Mouse (Mus musculus) gastrocnemius, adult 18-20 months (tissue): ENCODE results near the gene Rpl14. TPM values are rescaled to one million over a fixed set of nuclear protein-coding genes. Genes with fewer than 3 reads are reported as not detected.

Source experiments
- DNase-seq: peaks from one replicate; pipeline ENCODE4 v3.0.0; 2021; ENCODE audit warnings: low spot score
- total RNA-seq, 2 experiments: library from RNA; stranded (reverse); gene quantifications; 2 replicates each; pipeline ENCODE4 v1.2.3; 2021

The Rpl14 gene
- total RNA-seq, 2 experiments from 2014 or later: 308 to 335 TPM

DNA sequence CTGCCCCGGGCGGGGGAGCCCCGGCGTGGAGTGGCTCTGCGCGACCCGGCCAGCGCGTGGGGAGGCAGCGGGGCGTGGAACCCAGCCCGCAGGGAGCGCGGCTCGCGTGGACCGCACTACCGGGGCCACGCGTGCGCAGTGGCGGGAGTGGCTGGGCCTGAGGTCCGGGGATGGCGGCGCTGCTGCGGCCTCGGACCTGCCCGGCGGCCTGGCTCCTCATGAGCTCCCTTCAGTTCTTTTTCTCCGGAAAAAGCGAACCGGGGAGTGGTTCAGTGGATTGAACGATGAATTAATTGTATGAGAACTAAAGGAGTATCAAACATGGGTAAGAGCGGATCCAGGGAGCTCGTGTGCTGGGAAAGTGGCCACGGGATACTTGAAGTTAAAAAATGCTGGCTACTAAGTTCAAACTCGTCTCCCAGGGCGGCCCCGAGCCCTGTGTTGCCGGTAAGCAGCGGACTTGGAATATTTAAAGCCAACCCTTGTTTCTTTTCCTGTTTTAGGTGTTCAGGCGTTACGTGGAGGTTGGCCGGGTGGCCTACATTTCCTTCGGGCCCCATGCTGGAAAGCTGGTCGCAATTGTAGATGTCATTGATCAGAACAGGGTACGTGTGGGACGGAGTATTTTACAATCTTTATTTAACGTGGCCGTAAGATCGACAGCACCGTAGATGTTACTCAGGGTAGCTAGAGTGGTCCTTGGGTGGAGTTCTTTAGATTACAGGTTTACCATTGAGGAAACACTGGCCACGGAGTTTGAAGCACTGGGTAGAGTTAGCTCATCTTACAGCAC is 545 bp downstream of the Rpl14 start:
- no peak for DNase-seq

DNA sequence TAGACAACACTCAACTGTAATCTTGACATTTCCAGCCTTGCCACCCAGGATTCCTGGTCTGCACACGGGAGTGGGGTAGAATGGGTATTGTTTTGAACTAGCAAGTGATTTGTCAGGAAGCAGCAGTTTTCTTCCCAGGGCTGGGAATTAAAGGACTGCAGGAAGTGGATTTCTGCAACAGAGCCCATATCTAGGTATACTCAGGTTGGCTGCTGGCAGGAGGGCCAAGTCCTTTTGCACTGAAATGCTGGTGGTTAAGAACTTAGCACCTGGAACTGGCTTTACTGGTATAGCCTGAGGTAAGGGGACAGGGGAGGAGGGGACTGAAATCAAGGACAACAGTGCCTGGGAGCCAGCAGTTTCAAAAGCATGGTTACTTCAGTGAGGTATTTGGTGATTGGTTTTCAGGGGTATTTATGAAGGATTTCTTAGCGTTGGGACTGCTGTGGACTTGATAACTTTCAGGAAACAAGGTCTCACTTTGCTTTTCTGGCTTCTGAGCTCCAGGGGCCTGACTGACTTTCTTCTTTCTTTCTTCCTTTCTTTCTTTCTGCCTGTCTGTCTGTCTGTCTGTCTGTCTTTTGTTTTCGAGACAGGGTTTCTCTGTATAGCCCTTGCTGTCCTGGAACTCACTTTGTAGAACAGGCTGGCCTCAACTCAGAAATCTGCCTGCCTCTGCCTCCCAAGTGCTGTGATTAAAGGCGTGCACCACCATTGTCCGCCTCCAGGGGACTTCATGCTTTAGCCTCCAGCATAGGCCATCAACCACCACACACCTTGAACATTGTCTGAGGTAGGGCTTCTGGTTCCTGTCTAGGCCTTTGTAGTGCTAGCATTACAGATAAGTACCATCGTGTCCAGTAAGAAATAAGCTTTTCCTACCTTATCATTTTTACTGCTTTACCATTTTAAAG is 4.8 kb downstream of the Rpl14 start:
- no peak for DNase-seq

DNA sequence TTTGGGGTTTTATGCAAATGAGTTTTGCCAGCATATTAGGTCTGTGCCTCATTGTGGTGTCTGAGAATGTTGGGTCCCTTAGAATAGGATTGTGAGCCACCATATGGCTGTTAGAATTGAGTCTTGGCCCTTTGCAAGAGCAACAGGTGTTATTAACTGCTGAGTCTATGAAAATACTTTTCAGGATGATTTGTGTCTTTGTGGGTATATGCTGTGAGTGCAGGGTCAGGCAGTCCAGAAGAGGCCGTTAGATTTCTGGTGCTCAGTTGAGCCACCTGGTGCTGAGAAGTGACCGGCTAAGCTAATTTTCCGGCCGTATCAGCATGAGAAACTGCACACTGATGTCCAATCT is 5.4 kb downstream of the Rpl14 start:
- no peak for DNase-seq

DNA sequence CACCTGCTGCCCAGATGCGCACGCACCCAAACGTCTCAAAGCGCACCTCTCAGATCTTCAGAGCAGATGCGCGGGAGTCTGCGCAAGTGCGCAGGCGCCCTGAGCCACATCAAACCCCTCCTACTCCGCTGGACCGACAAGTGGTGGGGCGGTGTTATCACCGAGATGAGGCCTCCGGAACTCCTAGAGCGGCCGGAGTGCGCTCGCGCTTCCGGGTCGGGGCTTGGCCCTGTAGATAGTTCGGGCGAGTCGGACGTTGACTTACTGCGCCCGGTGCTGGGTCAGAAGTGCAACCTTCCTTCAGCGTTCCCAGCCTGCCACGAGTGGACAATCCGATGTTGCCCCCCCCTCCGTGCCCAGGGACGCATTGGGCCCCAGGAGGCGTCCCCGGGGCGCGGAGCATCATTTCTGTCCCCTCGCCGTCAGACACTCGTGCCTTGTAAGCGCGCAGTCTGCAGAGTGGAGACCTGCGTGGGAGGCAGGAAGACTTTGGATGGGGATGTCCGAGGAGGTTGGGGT is 5.9 kb downstream of the Rpl14 start:
- DNase-seq: peak; percentile 87

GRCm38 (mm10) chr9:120577706-120578405 is 6.6 kb downstream of the Rpl14 start:
- no peak for DNase-seq

DNA sequence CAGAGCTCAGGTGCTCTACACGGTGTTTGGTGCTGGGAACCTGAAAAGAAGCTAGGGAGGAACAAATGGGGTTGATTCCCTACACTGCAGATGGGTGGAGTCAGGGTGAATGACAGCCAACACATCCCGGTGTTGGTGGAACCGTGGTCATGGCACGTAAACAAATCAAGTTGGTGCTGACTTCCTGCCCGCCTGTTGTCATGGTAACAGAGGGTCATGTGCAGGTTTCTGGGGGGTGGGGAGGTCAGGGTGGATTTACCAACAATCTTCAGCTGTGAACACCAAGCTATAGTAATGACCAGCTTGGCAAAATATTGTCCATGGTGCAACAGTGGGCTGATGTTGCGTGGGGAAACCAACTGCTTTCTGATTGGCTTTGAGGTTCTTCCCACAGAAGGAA is 7.5 kb downstream of the Rpl14 start:
- DNase-seq: no peak

DNA sequence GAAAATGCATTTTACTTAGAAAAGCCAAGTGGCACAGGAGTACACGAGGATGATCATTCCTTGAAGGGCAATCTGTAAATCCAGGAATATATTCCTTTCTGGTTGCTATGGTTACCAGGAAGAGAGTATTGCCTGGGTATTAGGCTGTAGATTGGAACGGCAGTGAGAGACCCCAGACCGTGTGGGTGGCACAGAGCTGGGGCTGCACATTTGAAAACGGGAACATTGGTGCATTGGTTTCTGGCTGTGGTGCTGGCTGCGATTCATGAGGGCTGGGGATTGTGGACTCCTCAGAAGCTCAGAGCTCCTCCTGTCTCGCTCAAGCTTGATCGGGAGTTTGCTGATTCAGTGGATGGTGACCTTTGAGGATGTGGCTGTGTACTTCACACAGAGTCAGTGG is 8.6 kb downstream of the Rpl14 start:
- DNase-seq: no peak

- DNase-seq: peak; percentile 30
Observed at GRCm38 (mm10) chr9:120581941-120582618, 10.8 kb downstream of the Rpl14 start.

GRCm38 (mm10) chr9:120582619-120583308 is 11.5 kb downstream of the Rpl14 start:
- peak; percentile 91 for DNase-seq

DNA sequence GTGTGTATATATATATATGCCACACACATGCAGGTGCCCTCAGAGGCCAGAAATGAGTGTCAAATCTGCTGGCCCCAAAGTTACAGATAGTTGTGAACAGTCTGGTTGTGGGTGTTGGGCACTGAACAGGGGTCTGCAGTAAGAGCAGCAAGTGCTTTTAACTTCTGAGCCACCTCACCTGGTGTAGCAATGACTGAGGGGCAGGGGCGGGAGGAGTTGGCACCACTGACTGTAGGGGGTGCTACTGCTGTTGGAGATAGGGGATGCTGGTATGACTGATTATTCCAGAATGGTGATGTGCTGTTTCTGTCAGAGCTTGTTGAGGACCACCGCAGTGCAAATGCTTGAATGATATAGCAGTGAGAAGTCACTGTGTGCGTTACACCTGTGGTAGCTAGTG is 12.1 kb downstream of the Rpl14 start:
- DNase-seq: no peak

GRCm38 (mm10) chr9:120586546-120586945 is 15.3 kb downstream of the Rpl14 start:
- peak; percentile 71 for DNase-seq

GRCm38 (mm10) chr9:120591490-120591889 is 20.2 kb downstream of the Rpl14 start:
- DNase-seq: peak; percentile 72

DNA sequence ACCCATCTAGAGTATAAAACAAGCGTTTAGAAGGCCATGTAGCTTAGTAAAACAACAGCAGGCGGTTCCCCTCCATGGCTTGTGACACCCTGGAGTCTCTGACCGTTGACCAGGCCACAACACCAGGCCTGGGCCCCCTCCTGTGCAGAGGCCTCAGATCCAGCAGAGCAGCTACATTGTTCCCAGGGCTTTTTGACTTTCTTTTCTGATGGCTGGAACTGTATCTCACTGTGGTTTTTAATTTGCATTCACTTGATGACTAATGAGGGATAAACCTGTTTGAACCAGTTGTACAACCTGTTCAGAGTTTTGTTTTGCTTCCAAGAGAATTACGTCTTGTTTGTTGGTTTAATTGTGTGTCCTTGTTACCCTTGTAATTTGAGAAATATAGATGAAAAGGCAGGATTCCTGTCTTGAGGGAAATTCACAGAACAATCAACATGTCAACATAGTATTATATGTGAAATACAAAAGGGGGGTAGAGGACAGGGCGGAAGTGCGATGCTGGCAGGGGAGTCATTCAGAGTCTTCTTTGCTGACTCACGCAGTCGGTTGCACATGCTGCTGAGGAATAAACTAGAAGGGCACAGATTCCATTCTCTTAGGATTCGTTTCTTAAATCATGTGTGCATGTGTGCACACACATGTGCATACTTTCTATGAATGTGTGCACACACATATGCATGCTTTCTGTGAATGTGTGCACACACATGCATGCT is 22.3 kb downstream of the Rpl14 start:
- no peak for DNase-seq

DNA sequence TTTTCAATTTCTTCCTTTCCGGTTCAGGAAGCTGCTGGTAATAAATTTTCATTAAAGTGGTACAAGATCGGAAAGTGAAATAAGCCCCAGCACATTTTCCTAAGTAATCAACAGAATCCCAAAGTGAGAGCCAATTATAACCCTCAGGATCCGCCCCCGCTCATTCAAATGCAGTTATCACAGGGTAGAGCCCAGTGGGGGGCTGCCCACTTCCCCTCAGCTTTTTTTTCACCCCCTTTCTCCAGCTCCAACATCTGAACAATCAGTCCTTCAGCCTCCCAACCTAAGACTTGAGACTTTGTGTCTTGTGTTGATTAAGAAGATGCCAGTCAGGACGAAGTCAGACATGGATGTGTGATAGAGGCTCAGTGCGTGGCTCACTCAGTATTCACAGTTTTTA is 23.6 kb downstream of the Rpl14 start:
- no peak for DNase-seq

DNA sequence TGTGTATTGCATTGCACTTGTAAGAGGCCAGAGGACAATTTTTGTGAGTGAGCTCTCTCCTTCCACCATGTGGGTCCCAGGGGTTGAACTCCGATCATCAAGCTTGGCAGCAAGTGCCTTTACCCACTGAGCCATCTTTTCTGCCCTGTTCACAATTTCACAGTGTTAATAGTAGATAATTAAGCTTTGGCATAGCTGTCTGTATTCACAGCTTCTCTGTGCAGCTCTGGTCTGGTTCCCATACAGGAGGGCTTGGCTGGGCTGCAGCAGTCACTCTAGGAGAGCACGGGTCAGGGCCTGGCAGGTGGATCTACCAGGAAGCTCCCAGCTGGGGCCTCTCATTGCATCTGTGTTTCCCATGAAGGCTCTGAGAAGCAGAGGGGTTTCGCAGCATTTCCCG is 24.1 kb downstream of the Rpl14 start:
- no peak for DNase-seq

DNA sequence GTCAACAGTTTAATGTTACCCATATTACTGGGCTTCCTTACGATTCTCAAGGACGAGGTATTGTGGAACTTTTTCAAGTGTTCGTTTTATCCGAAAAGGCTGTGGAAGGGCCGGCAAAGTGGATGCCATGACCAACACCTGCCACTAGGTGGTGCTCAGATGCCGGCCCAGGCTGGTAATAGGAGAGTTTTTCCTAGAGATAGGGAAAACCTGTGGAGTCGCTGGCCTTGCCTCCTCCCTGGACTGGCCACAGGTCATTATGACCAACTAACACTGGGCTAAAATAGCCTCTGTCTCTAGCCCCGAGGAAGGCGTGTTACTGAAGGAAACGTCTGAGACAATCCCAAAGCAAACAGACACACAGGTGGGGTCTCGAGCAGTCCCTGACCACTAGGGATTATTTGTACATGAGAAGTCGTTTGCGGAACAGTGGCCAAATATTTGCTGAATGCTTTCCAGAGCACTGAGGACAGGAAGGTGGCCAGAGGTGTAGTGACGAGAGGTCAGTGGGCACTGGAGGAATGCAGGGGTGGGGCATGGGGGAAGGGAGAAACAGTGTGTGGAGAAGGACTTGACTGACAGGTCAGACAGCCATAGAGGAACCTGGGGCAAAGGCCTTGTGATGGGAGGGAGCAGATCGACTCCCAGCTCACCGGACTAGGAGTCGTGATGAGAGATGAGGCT is 30.4 kb downstream of the Rpl14 start:
- DNase-seq: peak; percentile 68

- DNase-seq: peak; percentile 9
Observed at GRCm38 (mm10) chr9:120602172-120602838, 31.1 kb downstream of the Rpl14 start.

- peak; percentile 88 for DNase-seq
Observed at GRCm38 (mm10) chr9:120602839-120603511, 31.7 kb downstream of the Rpl14 start.
